Mouse (Mus musculus) intestine, embryonic 14.5 days (tissue): ENCODE measurements around the gene Gtf2b. TPM values are rescaled to one million over a fixed set of nuclear protein-coding genes. Genes with fewer than 3 reads are reported as not detected.

Source experiments
- polyA plus RNA-seq: library from polyadenylated mRNA; unstranded; fragments of >200 nt; fragmentation: Nextera tagmentation; extraction: Ambion mirVana; gene quantifications from 2 replicates; pipeline ENCODE4 v1.2.1, GENCODE M21; 2014

Gene Gtf2b
- polyA plus RNA-seq, 1 experiment from 2014 or later: 69.0 TPM

Other genes with a start within 250 kb of the Gtf2b start
- gene Gbp7, start 234.7 kb upstream of the Gtf2b start, polyA plus RNA-seq: 5.7 and 7.7 TPM in 2 replicates
- gene Gbp3, start 205.0 kb upstream of the Gtf2b start, polyA plus RNA-seq: 1.8 and 2.0 TPM in 2 replicates
- 0.20 and 0.28 TPM in 2 replicates for gene Gbp2b, start 170.2 kb upstream of the Gtf2b start, polyA plus RNA-seq
- 3.1 and 5.9 TPM in 2 replicates for gene Gbp2, start 144.4 kb upstream of the Gtf2b start, polyA plus RNA-seq
- gene Kyat3, start 64.0 kb upstream of the Gtf2b start, polyA plus RNA-seq: 19.3 and 20.5 TPM in 2 replicates
- 50.8 and 51.5 TPM in 2 replicates for gene Pkn2, start 117.0 kb downstream of the Gtf2b start, polyA plus RNA-seq